Mouse (Mus musculus): Measurements from ENCODE around the gene Hist1h2bc.

DNA sequence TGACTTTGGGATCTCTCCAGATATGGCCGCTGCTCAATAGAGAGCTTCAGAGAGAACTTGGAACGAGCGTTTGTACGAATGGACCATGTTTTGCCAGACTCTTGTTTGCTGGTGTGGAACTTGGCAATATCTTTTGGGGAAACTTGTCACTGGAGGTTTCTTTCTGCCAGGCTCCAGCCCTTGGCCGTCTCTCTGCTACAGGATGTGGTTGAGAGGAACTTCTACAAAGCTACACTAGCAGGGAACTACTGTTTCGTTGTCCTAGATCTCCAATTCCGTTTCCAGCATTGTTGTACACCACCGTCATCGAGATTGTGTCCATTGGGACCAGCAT is 45.2 kb downstream of the Hist1h2bc start:
- TF ChIP-seq POLR2A (IDR thresholded peaks at IDR 0.05; ENCODE audit: insufficient read depth, low read length) (no peak), CTCF (IDR thresholded peaks at IDR 0.05; ENCODE audit: low read depth, low read length) (no peak), EP300 (IDR thresholded peaks at IDR 0.05; ENCODE audit: insufficient read depth, low read depth, low read length) (no peak)
